Mouse (Mus musculus) kidney, adult 2 months (tissue): ENCODE data around the gene Sdf2.

Experiments used
- CTCF ChIP-seq: fragments of 200-500 bp; conservative IDR thresholded peaks from 2 replicates; pipeline ENCODE4 v1.5.1; 2011; ENCODE audit warnings: low read depth, mild to moderate bottlenecking, control low read depth, low read length, moderate library complexity, mixed read lengths; ENCODE audit not compliant: insufficient read depth, insufficient read length
- POLR2A ChIP-seq: fragments of 200-500 bp; IDR thresholded peaks from one replicate; pipeline ENCODE4 v1.6.1; 2011; ENCODE audit warnings: low read depth, low read length, control low read depth

DNA sequence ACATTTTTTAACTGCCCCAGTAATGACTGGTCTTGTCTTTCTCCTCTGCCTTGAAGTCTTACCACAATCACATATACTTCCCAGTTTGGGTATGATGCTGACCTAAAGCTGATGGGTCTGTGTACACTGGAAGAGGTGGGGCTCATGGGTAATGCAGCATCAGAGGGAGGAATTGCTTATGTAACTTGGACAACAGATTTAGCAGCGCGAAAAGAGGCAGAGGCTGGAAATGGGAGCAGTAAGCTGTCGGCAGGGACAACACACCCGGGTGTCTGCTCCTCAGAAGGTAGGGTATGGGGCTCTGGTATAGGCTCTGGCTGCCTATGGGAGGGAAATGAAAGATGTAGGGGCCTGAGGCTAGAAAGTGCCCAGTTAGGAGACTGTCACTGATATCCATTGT lies 45.1 kb downstream of the Sdf2 start, which contains the start of gene BC030499:
- TF ChIP-seq CTCF = no peak
- TF ChIP-seq POLR2A = no peak
